Mouse (Mus musculus) small intestine, adult 10 weeks (tissue): ENCODE results near the gene Adam26b. TPM values are rescaled to one million over a fixed set of nuclear protein-coding genes. Genes with fewer than 3 reads are reported as not detected.

Source experiments
- polyA plus RNA-seq: library from polyadenylated mRNA; stranded (reverse); fragments of 350-450 nt; fragmentation: Illumina TruSeq; extraction: RNeasy Lipid Tissue Mini Kit (QIAGEN cat#74804); gene quantifications from one replicate; pipeline ENCODE4 v1.2.3, GENCODE M21; 2014; ENCODE audit warnings: low replicate concordance

Gene Adam26b
- not detected for polyA plus RNA-seq

GRCm38 (mm10) chr8:43528006-43528405 lies at the start of gene Adam26b:
Adam26b (minus strand) TSS chr8:43528106.

GRCm38 (mm10) chr8:43576607-43577006 lies 48.7 kb upstream of the Adam26b start, which contains the start of gene Adam26a:
Adam26a (minus strand) TSS chr8:43576707.

Other genes starting within 250 kb of the Adam26b start
- not detected for gene Zfp42, start 221.1 kb downstream of the Adam26b start, polyA plus RNA-seq
- gene Adam26a, start 48.6 kb upstream of the Adam26b start, polyA plus RNA-seq, result not detected
- gene Gm5346, start 99.2 kb upstream of the Adam26b start, polyA plus RNA-seq, result not detected
- not detected for gene Adam34, start 181.9 kb upstream of the Adam26b start, polyA plus RNA-seq